Mouse (Mus musculus): Measurements from ENCODE around the gene Rnf220.
"Not testable (repeated sequence)": the region's sequence is repeated elsewhere in the genome, so short reads cannot be mapped to it uniquely, and the experiment has no call there.

Gene Rnf220

GRCm38 (mm10) chr4:117267831-117268437, 228.9 kb downstream of the Rnf220 start:
- no peak for DNase-seq (ENCODE audit: low read depth, low spot score)

DNA sequence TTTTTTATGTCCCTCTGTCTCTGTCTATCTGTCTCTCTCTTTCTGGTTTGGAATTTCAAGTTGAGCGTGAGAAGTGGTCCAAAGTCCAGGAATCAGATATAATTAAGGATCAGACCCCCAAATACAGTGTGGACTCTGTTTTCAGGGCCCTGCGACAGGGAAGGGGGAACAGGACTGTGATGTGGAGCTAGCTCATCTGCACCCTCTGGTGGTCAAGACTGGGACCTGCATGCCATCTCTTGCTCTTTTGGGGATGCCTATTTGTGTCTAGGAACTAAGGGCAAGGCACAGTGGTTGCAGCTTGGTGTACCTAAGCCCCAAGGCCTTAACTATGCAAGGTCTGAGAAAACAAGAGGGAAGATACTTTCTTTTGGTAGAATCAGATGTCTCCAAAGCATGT, 229.6 kb downstream of the Rnf220 start:
- peak; percentile 57 for DNase-seq (ENCODE audit: low read depth, low spot score)

GRCm38 (mm10) chr4:117262987-117263386, 233.9 kb downstream of the Rnf220 start:
- DNase-seq (ENCODE audit: low read depth, low spot score): no peak

GRCm38 (mm10) chr4:117262101-117262913, 234.5 kb downstream of the Rnf220 start:
- no peak for DNase-seq (ENCODE audit: low read depth, low spot score)

DNA sequence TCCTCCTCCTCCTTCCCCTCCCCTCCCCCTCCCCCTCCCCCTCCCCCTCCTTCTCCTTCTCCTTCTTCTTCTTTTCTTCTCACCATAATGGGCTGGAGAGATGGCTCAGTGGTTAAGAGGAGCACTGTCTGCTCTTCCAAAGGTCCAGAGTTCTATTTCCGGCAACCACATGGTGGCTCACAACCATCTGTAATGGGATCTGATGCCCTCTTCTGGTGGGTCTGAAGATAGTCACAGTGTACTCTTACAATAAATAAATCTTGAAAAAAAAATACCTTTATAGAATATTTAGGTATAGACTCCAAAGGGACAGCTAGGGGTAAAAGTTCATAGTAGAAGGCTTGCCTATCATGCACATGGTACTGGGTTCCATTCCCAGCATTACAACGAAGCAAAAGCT, 235.6 kb downstream of the Rnf220 start:
- DNase-seq (ENCODE audit: low read depth, low spot score): no peak

GRCm38 (mm10) chr4:117259909-117260308, 236.9 kb downstream of the Rnf220 start:
- not testable (repeated sequence) for DNase-seq (ENCODE audit: low read depth, low spot score)

GRCm38 (mm10) chr4:117254672-117255071, 242.2 kb downstream of the Rnf220 start:
- no peak for DNase-seq (ENCODE audit: low read depth, low spot score)

DNA sequence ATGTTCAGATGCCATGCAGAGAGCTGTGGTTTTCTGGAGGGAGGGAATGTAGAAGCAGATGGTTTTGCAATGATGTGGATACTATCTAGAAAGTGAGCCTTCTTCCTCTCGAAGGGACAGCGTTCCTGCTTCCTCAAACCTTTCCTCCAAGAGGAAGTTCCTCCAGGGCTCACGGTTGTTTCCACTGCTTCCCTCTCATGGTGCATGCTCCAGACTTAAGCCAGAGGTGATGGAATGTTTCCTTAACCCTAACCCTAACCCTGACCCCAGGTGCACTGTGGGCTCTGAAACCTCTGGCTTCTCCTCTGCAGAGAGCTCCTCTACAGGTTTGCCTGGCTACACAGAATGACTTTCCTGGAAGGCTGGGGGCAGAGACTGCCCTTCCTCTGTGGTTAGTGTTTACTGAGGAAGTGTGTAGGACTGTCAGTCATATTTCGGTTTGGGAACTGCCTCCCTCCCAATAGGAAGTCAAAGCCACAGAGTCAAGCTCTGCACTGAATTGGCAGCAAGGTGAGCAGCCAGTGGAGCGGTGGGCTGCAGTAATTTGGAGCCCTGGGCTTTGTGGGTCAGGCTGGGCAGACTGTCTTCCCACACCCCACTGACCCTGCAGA, 242.7 kb downstream of the Rnf220 start:
- DNase-seq (ENCODE audit: low read depth, low spot score): no peak

- no peak for DNase-seq (ENCODE audit: low read depth, low spot score)
Measured at GRCm38 (mm10) chr4:117253218-117254016, 243.4 kb downstream of the Rnf220 start.

GRCm38 (mm10) chr4:117252755-117253154, 244.1 kb downstream of the Rnf220 start:
- no peak for DNase-seq (ENCODE audit: low read depth, low spot score)

GRCm38 (mm10) chr4:117252351-117252750, 244.5 kb downstream of the Rnf220 start:
- DNase-seq (ENCODE audit: low read depth, low spot score): no peak

DNA sequence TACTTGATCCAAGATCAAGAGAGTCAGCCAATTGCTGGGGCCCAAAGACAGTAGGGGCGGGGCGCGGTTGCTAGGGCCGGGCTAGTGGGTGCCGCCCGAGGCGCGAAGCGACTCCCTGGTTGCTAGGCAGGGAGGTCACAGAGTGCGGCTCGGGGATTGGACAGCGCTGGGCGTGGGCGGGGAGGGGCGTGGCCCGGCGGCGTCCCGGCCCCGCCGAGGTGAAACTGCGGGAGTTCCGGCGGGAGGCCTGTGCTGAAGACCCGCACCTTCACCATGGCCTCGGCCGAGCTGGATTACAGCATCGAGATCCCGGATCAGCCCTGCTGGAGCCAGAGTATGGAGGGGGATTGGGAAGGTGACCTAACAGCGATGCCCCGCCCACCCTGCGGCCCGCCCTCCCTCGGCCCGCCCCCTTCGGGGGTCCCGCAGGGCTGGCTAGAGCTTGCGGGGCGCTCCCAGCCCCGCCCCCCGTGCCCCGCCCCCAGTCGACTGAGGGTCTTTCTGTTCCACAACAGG, 245.0 kb downstream of the Rnf220 start, which contains the start of the genes Tmem53 and Armh1:
Gene Tmem53 (plus strand): TSS at position 151 of the 516 bp plus-strand sequence.
Gene Armh1 (minus strand): TSS at position 325 of the 516 bp plus-strand sequence.
- DNase-seq (ENCODE audit: low read depth, low spot score): peak; percentile 93

GRCm38 (mm10) chr4:117250982-117251381, 245.9 kb downstream of the Rnf220 start:
- no peak for DNase-seq (ENCODE audit: low read depth, low spot score)

DNA sequence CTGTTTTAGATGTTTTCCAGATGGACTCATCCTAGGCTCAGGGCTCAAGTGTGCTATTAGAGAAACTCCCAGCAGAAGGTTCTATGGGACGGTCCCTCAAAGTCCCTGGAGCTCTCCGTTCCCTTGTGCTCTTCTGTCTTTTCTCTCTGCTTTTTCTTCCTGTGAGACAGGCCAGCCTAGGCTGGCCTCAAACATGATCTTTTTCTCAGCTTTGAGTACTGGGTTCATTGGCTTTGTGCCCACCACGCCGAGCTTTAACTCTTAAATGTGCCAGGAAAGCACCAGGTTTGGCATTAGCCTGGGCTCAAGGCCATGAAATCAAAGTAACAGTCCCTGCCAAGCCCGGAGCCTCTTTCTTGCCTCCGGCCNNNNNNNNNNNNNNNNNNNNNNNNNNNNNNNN, 256.0 kb downstream of the Rnf220 start:
- no peak for DNase-seq (ENCODE audit: low read depth, low spot score)

DNA sequence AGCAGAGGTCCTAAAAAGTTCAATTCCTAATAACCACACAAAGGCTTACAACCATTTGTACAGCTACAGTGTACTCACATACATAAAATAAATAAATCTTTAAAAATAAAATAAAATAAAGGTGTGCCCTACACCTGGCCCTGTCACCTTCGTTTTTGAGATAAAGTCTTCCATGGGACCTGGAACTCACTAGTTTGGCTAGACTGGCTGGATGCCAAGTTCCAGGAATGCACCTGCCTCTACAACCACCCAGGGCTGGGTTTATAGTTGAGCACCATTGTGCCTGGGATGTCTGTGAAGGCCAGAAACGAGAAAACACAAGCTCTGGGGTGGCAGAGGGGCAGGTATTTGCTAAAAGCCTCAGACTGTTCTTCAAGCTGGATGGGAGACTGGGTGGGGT, 257.7 kb downstream of the Rnf220 start:
- DNase-seq (ENCODE audit: low read depth, low spot score): no peak

DNA sequence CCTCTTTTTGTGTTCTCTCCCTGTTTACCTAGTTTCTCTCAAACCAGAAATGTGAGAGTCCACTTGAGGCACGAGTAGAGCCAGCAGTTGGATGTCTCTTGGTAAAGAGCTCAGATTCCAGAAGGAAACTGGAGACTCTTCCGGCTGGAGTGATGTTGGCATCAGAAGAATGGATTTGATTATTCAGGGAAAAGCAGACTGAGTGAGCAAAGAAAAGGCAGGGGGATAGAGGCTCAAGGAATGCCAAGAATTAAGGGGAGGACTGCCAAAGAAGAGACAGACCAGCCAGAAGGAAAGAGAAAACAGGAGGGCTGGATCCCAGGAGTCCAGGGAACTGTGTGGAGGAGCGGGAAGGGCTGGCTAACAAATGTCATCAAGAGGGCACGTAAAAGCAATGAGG, 261.0 kb downstream of the Rnf220 start:
- DNase-seq (ENCODE audit: low read depth, low spot score): no peak

DNA sequence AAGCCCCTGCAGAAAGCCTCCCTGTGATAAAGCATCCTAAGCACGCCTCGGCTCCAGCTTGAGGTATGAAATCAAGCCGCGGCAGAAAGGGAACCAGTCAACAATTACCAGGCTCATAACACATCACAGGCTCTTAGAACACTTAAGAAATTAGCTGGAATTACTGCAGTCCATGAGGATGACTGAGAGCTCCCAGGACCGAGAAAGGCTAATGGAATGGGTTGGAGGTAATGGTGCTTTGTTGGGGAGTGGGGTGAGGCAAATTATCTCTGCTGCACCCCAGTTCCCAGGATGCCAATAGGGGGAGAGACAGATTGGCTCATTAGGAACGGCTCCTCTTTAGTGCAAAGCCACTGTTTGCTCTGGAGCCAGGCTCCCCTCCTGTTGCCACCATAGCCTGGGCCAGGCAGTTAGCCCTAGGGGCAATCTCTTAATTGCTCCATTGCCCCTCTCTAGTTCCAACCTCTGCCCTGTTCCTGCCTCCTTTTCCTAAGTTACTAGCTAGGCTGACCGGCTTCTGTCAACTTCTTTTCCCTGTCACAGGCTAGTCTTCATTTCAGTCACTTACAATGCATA, 262.6 kb downstream of the Rnf220 start:
- DNase-seq (ENCODE audit: low read depth, low spot score): no peak

- DNase-seq (ENCODE audit: low read depth, low spot score): no peak
Measured at GRCm38 (mm10) chr4:117231208-117231607, 265.6 kb downstream of the Rnf220 start.

DNA sequence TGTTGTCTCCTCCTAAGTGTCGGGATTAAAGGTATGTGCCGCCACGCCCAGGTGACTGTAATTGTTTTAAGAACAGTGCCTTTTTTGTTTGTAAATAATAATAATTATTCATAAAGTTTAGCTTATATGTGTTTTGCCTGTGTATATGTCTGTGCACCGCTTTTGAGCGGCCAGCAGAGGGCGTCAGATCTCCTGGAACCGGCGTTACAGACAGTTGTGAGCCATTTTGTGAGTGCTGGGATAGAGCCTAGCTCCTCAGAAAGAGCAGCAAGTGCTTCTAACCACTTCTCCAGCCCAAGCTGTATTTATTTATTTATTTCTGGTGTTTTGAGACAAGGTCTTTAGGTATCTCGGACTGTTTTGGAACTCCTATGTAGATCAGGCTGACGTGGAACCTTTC, 266.5 kb downstream of the Rnf220 start:
- no peak for DNase-seq (ENCODE audit: low read depth, low spot score)

DNA sequence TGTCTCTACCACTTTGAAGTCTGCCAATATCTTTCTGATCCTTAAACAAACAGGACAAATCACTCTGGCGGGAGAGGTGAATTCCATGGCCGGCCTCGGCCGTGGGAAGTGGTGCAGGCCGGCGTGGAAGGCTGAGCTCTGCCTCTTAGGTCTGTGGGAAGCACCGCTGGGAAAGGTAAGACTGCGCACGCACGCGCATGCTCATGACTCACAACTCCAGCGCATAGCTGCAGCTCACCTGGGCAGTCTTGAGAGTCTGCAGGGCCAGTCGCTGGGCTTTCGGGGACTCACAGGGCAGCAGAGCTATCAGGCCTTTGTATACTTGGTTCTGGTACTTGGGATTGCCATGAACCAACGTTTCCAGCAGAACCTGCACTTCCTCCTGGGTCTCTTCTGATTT, 267.3 kb downstream of the Rnf220 start:
- no peak for DNase-seq (ENCODE audit: low read depth, low spot score)

- DNase-seq (ENCODE audit: low read depth, low spot score): no peak
Measured at GRCm38 (mm10) chr4:117225250-117225649, 271.6 kb downstream of the Rnf220 start.
